Mouse (Mus musculus) liver, adult 2 months (tissue): ENCODE data around the gene Sec31a.

Experiments used
- CTCF ChIP-seq: fragments of 200-500 bp; IDR thresholded peaks from 2 replicates; pipeline ENCODE4 v1.5.1; 2011; ENCODE audit warnings: low read depth, low read length, control low read depth
- POLR2A ChIP-seq: fragments of 200-500 bp; IDR thresholded peaks from 2 replicates; pipeline ENCODE4 v1.6.1; 2011; ENCODE audit warnings: low read length, control low read depth; ENCODE audit not compliant: insufficient read depth; ENCODE audit errors: extremely low read depth

- TF ChIP-seq CTCF (no peak), POLR2A (no peak)
Measured at GRCm38 (mm10) chr5:100437917-100438316, 21.9 kb upstream of the Sec31a start.
